Mouse (Mus musculus) heart, postnatal 0 days (tissue): ENCODE measurements around the gene Acpp.

Experiments used
- CTCF ChIP-seq: IDR thresholded peaks from 2 replicates; pipeline ENCODE4 v1.5.1; 2016; ENCODE audit warnings: antibody characterized with exemption, control low read depth, low read depth
- EP300 ChIP-seq: IDR thresholded peaks from 2 replicates; pipeline ENCODE4 v1.6.1; 2016; ENCODE audit warnings: antibody characterized with exemption, low read depth

DNA sequence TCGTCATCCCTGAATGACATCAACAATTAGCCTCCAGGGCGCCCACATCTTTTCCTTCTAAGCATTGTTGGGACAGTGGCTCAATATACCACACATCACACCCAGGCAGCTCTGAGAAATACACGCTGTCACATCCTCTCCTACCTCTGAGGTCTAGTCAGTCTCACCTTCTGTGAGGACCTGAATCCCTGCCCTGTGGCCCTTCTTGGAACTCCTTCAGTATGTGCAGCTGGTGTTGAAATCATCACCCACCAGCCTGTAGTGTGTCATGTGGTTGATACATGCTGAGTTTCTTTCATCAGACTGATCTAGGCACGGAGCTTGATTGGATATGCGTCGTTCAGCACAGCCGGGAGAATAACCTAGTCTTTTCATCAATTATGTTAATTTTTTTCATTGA is 16.0 kb downstream of the Acpp start:
- no peak for TF ChIP-seq CTCF
- no peak for TF ChIP-seq EP300
